Mouse (Mus musculus) liver, postnatal 0 days (tissue): ENCODE results near the gene Pde7b. TPM values are rescaled to one million over a fixed set of nuclear protein-coding genes. Genes with fewer than 3 reads are reported as not detected.
A peak's percentile ranks its signal among the peaks of the same experiment; 100 is the strongest.

Experiments
- ATAC-seq: fragments of 200-750 bp; cut with Nextera tagmentation; 2 replicates; pipeline ENCODE4 v1.8.0; 2017; ENCODE audit warnings: mild to moderate bottlenecking, moderate library complexity
- DNase-seq: peaks from one replicate; pipeline ENCODE4 v3.0.0-alpha.2; 2016
- H3K27ac ChIP-seq: fragments of 300-500 bp; sonication (generic); 2 replicates; pipeline ENCODE4 v1.5.1; 2014; ENCODE audit warnings: antibody characterized with exemption, moderate library complexity, mild to moderate bottlenecking, low read depth
- H3K27me3 ChIP-seq: fragments of 300-500 bp; sonication (generic); 2 replicates; pipeline ENCODE4 v1.6.1; 2014; ENCODE audit warnings: low read length, control low read depth, mixed read lengths; ENCODE audit not compliant: insufficient read depth
- H3K36me3 ChIP-seq: fragments of 300-500 bp; sonication (generic); replicated peaks from 2 replicates; pipeline ENCODE4 v1.6.1; 2014; ENCODE audit warnings: mild to moderate bottlenecking, control low read depth, low read length, moderate library complexity, mixed read lengths; ENCODE audit not compliant: insufficient read depth
- H3K4me1 ChIP-seq: fragments of 300-500 bp; sonication (generic); 2 replicates; pipeline ENCODE4 v1.6.1; 2014; ENCODE audit warnings: antibody characterized with exemption, mild to moderate bottlenecking, control low read depth; ENCODE audit not compliant: insufficient read depth
- H3K4me2 ChIP-seq: fragments of 300-500 bp; sonication (generic); 2 replicates; pipeline ENCODE4 v1.6.1; 2014; ENCODE audit warnings: low read depth, mild to moderate bottlenecking, low read length, moderate library complexity, mixed read lengths
- H3K4me3 ChIP-seq: fragments of 300-500 bp; sonication (generic); 2 replicates; pipeline ENCODE4 v1.5.1; 2014; ENCODE audit warnings: low read depth, low read length
- H3K9ac ChIP-seq: fragments of 300-500 bp; sonication (generic); replicated peaks from 2 replicates; pipeline ENCODE4 v1.6.1; 2014; ENCODE audit warnings: mild to moderate bottlenecking, moderate library complexity
- H3K9me3 ChIP-seq: fragments of 300-500 bp; sonication (generic); 2 replicates; pipeline ENCODE4 v1.6.1; 2016; ENCODE audit warnings: mild to moderate bottlenecking, control low read depth, low read length, mixed read lengths
- CTCF ChIP-seq: sonication (generic); IDR thresholded peaks from 2 replicates; pipeline ENCODE4 v1.5.1; 2016; ENCODE audit warnings: antibody characterized with exemption, low read depth
- EP300 ChIP-seq: IDR thresholded peaks from 2 replicates; pipeline ENCODE4 v1.6.1; 2016; ENCODE audit warnings: antibody characterized with exemption, low read depth, mild to moderate bottlenecking
- WGBS: fragments of 180-500 bp; shearing (Covaris S2); extraction: QIAGEN DNeasy Blood & Tissue Kit; methylation state at CpG from one replicate; pipeline ENCODE4 v1.1.7; 2014; ENCODE audit not compliant: insufficient replicate concordance; 5-methylcytosine and 5-hydroxymethylcytosine counted together
- polyA plus RNA-seq: library from polyadenylated mRNA; unstranded; fragments of >200 nt; fragmentation: Nextera tagmentation; extraction: Ambion mirVana; gene quantifications from 2 replicates; pipeline ENCODE4 v1.2.1, GENCODE M21; 2015

Pde7b gene
- polyA plus RNA-seq, 1 experiment from 2014 or later: 0.66 TPM

- no peak for DNase-seq
- 70% methylated on average over 3 of the region's 3 CpGs for WGBS
These were observed 220.1 kb downstream of the Pde7b start for GRCm38 (mm10) chr10:20504800-20505199.

GRCm38 (mm10) chr10:20503265-20504025 lies 221.4 kb downstream of the Pde7b start:
- Histone ChIP-seq H3K9me3 (no peaks in the 10 kb centered on the region), H3K36me3 (no peaks in the 10 kb centered on the region), H3K27me3 (no peaks in the 10 kb centered on the region), H3K27ac (no peak overlapping the region), H3K4me2 (no peak overlapping the region), H3K4me3 (no peak overlapping the region), H3K9ac (no peak overlapping the region), H3K4me1 (no peaks in the 10 kb centered on the region)
- ATAC-seq (peak; percentile 66; the same call in 1 of the 2 replicates), DNase-seq (no peak)
- 74% methylated on average over 17 of the region's 17 CpGs for WGBS
- TF ChIP-seq CTCF (0 out of 2 replicates have a peak, but pooled peaks have one; percentile 3), EP300 (no peak)

More at GRCm38 (mm10) chr10:20504800-20505199, 220.1 kb downstream of the Pde7b start:
- no peaks in the 10 kb centered on the region for H3K9me3 ChIP-seq
- H3K4me3 ChIP-seq: no peak overlapping the region
- H3K9ac ChIP-seq: no peak overlapping the region
- ATAC-seq: no peak
- no peak overlapping the region for H3K4me2 ChIP-seq
- no peaks in the 10 kb centered on the region for H3K4me1 ChIP-seq
- H3K27ac ChIP-seq: no peak overlapping the region
- no peak for TF ChIP-seq EP300
- TF ChIP-seq CTCF: peak; percentile 37
- H3K27me3 ChIP-seq: no peaks in the 10 kb centered on the region
- no peaks in the 10 kb centered on the region for H3K36me3 ChIP-seq

- no peaks in the 10 kb centered on the region for H3K9me3 ChIP-seq
- no peaks in the 10 kb centered on the region for H3K4me1 ChIP-seq
- no peak overlapping the region for H3K4me3 ChIP-seq
- 66% methylated on average over 6 of the region's 6 CpGs for whole genome bisulfite sequencing
- DNase-seq (no peak), ATAC-seq (no peak)
- H3K36me3 ChIP-seq: no peaks in the 10 kb centered on the region
- H3K27ac ChIP-seq: no peak overlapping the region
- no peak overlapping the region for H3K9ac ChIP-seq
- no peak for TF ChIP-seq CTCF
- no peak for TF ChIP-seq EP300
- H3K4me2 ChIP-seq: no peak overlapping the region
- no peaks in the 10 kb centered on the region for H3K27me3 ChIP-seq
These were observed 223.7 kb downstream of the Pde7b start for GRCm38 (mm10) chr10:20501221-20501620.

GRCm38 (mm10) chr10:20495051-20495450 lies 229.8 kb downstream of the Pde7b start:
- no peak overlapping the region for H3K4me3 ChIP-seq
- H3K36me3 ChIP-seq: no peaks in the 10 kb centered on the region
- no peak for ATAC-seq
- H3K4me2 ChIP-seq: no peak overlapping the region
- DNase-seq: no peak
- H3K9ac ChIP-seq: no peak overlapping the region
- 71% methylated on average over 4 of the region's 4 CpGs for WGBS
- H3K27me3 ChIP-seq: no peaks in the 10 kb centered on the region
- TF ChIP-seq EP300 (no peak), CTCF (no peak)
- no peaks in the 10 kb centered on the region for H3K4me1 ChIP-seq
- H3K27ac ChIP-seq: no peak overlapping the region
- no peaks in the 10 kb centered on the region for H3K9me3 ChIP-seq

- 70% methylated on average over 5 of the region's 5 CpGs for WGBS
- no peak for ATAC-seq
- H3K4me3 ChIP-seq: no peak overlapping the region
These were observed 230.9 kb downstream of the Pde7b start for GRCm38 (mm10) chr10:20493826-20494455.

GRCm38 (mm10) chr10:20492216-20492964 lies 232.5 kb downstream of the Pde7b start:
- Histone ChIP-seq H3K9me3 (no peaks in the 10 kb centered on the region), H3K4me3 (no peak overlapping the region), H3K9ac (no peak overlapping the region), H3K4me2 (no peak overlapping the region), H3K27ac (no peak overlapping the region), H3K27me3 (no peaks in the 10 kb centered on the region), H3K36me3 (no peaks in the 10 kb centered on the region), H3K4me1 (no peaks in the 10 kb centered on the region)
- WGBS: 72% methylated on average over 11 of the region's 11 CpGs
- ATAC-seq (no peak), DNase-seq (no peak)
- TF ChIP-seq EP300 (no peak), CTCF (no peak)

More at GRCm38 (mm10) chr10:20493826-20494455, 230.9 kb downstream of the Pde7b start:
- no peak for TF ChIP-seq EP300
- TF ChIP-seq CTCF: no peak
- H3K9me3 ChIP-seq: no peaks in the 10 kb centered on the region
- no peaks in the 10 kb centered on the region for H3K27me3 ChIP-seq
- no peak overlapping the region for H3K27ac ChIP-seq
- H3K4me2 ChIP-seq: no peak overlapping the region
- no peaks in the 10 kb centered on the region for H3K4me1 ChIP-seq
- no peaks in the 10 kb centered on the region for H3K36me3 ChIP-seq
- no peak for DNase-seq
- H3K9ac ChIP-seq: no peak overlapping the region
